ENCODE assay signal across 38 mouse cellular contexts in the genomic region with DNA sequence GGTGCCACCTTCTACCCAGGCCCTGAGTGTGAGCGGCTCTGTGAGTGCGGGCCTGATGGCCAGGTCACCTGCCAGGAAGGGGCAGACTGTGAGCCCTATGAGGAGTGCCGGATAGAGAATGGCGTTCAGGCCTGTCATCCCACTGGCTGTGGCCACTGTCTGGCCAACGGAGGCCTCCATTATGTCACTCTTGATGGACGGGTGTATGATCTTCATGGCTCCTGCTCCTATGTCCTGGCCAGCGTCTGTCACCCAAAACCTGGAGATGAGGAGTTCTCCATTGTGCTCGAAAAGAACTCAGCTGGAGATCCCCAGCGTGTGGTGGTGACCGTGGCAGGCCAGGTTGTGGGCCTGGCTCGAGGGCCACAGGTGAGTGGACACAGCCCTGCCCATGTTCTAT. TPM values are rescaled to one million over a fixed set of nuclear protein-coding genes. Genes with fewer than 3 reads are reported as not detected.
"Had no signal": no experiment of that assay in that cellular context is flagged by ENCODE, and none has a peak within 500 bp of the region (broad histone marks: within the 10 kb centered on the region; RNA-seq: fewer than 3 reads in every experiment).

No protein-coding gene starts in this region.

- H3K4me3 ChIP-seq: heart, embryonic 12.5 days; heart, embryonic 13.5 days; heart, embryonic 15.5 days; hindbrain, embryonic 10.5 days; hindbrain, embryonic 12.5 days; hindbrain, embryonic 13.5 days; hindbrain, embryonic 15.5 days; intestine, embryonic 15.5 days; kidney, embryonic 15.5 days; layer of hippocampus, adult 2 months had no signal

- DNase-seq: heart, postnatal 10 days; heart, postnatal 14 days; heart, postnatal 36 days; heart, postnatal 4 days; kidney, adult 11 months; kidney, adult 18-20 months; kidney, adult 2 months; kidney, adult 8-10 months; kidney, adult 9 months; kidney, postnatal 10 days; kidney, postnatal 14 days; kidney, postnatal 25 days; kidney, postnatal 36 days; kidney, postnatal 4 days; layer of hippocampus, adult 9-11 months; layer of hippocampus, postnatal 36 days had no signal

- H3K36me3 ChIP-seq: heart, embryonic 12.5 days; heart, embryonic 13.5 days; heart, embryonic 15.5 days; hindbrain, embryonic 10.5 days; hindbrain, embryonic 12.5 days; hindbrain, embryonic 13.5 days; hindbrain, embryonic 15.5 days; intestine, embryonic 15.5 days; kidney, embryonic 15.5 days had no signal

- H3K27me3 ChIP-seq: intestine, embryonic 15.5 days had no signal

- H3K27ac ChIP-seq: heart, embryonic 13.5 days; heart, embryonic 15.5 days; hindbrain, embryonic 10.5 days; hindbrain, embryonic 12.5 days; hindbrain, embryonic 13.5 days; hindbrain, embryonic 14.5 days; hindbrain, embryonic 15.5 days; hindbrain, postnatal 0 days; intestine, embryonic 15.5 days; kidney, embryonic 15.5 days; kidney, postnatal 0 days; layer of hippocampus, adult 2 months had no signal

- ATAC-seq: hindbrain, postnatal 0 days; inflammation-experienced regulatory T-cells, adult 6 months; intestine, embryonic 15.5 days; intestine, embryonic 16.5 days; intestine, postnatal 0 days had no signal

- H3K4me2 ChIP-seq: heart, embryonic 11.5 days; heart, embryonic 12.5 days; heart, embryonic 13.5 days; heart, embryonic 15.5 days; hindbrain, embryonic 12.5 days; hindbrain, embryonic 13.5 days; hindbrain, embryonic 14.5 days; hindbrain, embryonic 15.5 days; intestine, embryonic 15.5 days; kidney, embryonic 15.5 days had no signal

- H3K9ac ChIP-seq: heart, embryonic 12.5 days; heart, embryonic 13.5 days; heart, embryonic 15.5 days; hindbrain, embryonic 12.5 days; hindbrain, embryonic 13.5 days; hindbrain, embryonic 14.5 days; hindbrain, embryonic 15.5 days; intestine, embryonic 15.5 days; kidney, embryonic 15.5 days had no signal

- H3K4me1 ChIP-seq: heart, embryonic 13.5 days had no signal

- H3K9me3 ChIP-seq: heart, embryonic 12.5 days; heart, embryonic 13.5 days; heart, embryonic 15.5 days; hindbrain, embryonic 10.5 days; hindbrain, embryonic 12.5 days; hindbrain, embryonic 13.5 days; hindbrain, embryonic 15.5 days; intestine, embryonic 15.5 days; kidney, embryonic 15.5 days had no signal

RNA-seq across cellular contexts. Expression of a gene that starts 23.0 kb away (rescaled TPM):
- polyA plus RNA-seq: heart, embryonic 11.5 days; heart, embryonic 14.5 days; inflammation-experienced regulatory T-cells, adult 6 months; intestine, embryonic 14.5 days; kidney, adult 2 months; kidney, embryonic 14.5 days; kidney, embryonic 16.5 days had no signal

RNA-seq across cellular contexts. Expression of a gene that starts 35.2 kb away (rescaled TPM):
- polyA plus RNA-seq: heart, embryonic 12.5 days; heart, embryonic 14.5 days; heart, postnatal 0 days; inflammation-experienced regulatory T-cells, adult 6 months had no signal
